Mouse (Mus musculus): ENCODE measurements around the gene Prpf38b.
"Not testable (repeated sequence)": the region's sequence is repeated elsewhere in the genome, so short reads cannot be mapped to it uniquely, and the experiment has no call there.

The Prpf38b gene

DNA sequence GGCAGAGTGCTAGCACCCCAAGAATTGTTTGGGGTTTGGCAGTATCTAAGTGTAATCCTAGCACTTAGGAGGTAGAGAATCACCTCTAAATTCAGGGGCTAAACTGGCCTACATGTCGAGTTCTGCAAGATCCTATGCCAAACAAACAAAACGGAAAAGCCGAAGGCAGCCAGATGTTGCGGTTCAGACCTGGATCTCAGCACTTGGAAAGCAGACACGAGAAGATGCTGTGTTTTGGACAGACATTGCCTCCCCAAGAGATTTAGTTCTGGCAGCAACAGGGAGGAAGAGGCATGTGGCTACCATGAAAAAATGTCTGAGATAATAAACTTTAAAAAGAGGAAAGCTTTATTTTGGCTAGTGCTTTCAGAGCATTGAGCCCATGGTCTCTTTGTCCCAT is 10.8 kb downstream of the Prpf38b start:
- no peak for DNase-seq (ENCODE audit: low spot score in 2 of 2)

DNA sequence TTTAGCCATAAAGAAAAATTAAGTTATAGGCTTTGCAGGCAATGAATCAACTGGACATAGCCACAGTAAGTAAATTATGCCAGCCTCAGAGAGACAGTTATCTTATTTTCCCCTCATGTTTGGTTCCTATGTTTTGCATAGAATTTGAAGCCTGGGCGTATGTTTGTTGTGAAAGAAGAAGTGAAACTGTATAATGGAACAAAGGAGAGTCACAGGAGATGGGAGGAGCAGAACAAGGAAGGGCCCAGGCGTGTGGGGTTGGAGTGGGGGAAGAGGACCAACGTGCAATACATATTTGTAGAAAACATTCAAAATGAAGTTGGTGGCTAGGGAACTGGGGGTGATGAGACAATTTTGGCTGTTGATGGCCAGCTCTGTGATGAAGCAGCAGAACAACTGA is 11.4 kb downstream of the Prpf38b start:
- DNase-seq (ENCODE audit: low spot score in 2 of 2) = no peak

DNA sequence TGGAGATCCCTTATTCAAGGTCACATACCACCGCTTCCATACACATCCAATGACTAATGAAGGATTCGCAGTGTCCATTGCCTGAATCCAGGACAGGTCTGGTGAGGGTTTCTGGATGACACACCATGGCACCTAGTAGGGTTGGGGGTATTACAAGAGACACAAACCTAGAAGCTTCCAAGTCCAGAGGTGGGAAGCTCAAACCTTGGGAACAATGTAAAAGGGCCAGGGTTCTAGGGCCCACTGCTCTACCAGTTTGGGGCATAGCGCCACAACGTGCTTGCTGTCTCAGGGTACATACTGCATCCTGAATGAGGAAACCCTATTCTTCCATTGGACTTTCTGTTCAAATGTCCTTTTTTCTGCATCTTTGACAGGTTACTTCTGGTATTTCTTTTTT is 12.9 kb downstream of the Prpf38b start:
- DNase-seq (ENCODE audit: low spot score in 2 of 2) = no peak

DNA sequence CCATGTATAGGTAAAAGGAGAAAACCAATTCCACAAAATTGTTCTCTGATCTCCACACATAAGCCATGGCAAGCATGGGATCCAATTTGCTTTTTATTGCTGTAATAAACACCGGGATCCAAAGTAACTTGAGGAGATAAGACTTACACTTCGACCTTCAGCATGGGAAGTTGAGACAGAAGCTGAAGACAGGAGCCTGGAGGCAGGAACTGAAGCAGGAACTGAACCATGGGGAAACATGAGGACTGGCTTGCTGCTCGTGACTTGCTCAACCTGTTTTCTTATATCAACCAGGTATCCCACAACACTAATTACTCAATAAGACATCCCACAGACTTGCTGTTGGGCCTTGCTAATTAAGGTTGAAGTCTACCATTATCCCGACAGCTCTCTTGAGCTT is 18.6 kb downstream of the Prpf38b start:
- DNase-seq (ENCODE audit: low spot score in 2 of 2) = no peak

DNA sequence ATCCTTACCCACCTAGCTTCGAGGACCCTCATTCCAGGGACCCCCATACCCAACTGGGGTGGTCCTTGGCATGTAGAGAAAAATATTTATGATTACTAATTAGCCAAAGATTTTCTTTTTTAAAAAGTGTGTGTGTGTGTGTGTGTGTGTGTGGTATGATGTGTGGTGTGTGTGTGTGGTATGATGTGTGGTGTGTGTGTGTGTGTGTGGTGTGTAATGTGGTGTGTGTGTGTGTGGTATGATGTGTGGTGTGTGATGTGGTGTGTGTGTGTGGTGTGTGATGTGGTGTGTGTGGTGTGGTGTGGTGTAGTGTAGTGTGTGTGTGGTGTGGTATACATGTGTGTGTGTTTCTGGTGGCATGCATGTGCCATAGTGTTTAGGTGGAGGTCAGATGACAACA is 19.4 kb downstream of the Prpf38b start:
- DNase-seq (ENCODE audit: low spot score in 2 of 2) = no peak

DNA sequence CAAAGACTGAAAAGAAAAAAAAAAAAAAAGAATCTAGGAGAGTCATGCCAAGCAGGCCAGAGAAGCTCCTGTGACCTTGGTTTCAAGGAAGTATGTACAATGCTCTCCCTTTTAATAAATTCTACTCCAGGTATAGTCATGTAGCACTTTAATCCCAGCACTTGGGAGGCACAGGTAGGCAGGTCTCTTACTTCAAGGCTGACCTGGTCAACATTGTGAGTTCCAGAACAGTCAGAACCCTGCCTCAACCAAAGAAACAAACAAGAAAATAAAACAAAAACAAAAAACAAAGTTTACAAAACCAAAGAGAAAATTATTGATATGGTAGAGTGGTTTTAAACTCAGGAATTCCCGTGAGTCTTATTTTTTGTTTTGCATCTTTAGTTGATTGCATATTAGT is 21.6 kb downstream of the Prpf38b start, which contains the start of gene Fndc7:
Gene Fndc7, minus strand, starts transcription at position 101 of the 400 bp plus-strand sequence.
- no peak for DNase-seq (ENCODE audit: low spot score in 2 of 2)

DNA sequence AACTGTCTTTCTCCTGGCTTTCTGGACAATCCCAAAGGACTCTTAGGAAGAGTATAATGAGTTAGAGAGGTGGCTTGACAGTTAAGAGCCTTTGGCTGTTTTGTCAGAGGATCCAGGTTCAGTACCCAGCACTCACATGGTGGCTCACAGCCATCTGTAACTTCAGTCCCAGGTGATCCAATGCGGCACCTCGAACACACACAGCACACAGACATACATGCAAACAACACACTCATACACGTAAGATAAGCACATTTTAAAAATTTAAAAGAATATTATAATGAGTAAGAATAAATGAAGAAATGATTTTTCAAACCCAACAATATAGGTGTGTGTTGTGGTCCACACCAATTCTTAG is 23.9 kb downstream of the Prpf38b start:
- no peak for DNase-seq (ENCODE audit: low spot score in 2 of 2)

DNA sequence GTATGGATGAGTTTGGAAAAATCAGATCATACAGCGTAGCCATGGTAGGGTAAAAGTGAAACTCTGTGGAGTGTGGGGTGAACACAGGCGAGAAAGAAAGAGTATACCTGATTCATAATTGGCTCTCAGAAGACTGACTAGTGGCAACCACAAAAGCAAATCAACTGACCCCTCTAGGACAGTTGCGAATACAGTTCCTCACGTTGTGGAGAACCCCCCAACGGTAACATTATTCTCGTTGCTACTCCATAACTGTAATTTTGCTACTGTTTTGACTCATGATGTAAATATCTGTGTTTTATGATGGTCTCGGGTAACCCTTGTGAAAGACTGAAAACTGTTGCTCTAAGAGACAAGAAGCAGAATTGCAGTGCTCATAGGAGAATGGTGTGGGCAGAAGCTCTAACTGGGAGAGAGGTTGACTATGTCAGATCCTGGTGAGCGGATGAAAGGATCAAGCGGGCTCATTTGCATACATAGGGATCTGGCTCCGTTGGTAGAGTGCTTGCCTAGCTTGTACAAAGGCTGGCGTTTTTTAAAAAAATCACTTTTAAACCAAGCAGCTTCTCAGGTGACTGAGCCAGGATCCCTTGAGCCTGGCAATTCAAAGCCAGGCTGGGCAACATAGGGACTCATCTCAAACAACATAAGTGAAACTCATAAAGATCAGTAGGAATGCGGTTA is 24.5 kb downstream of the Prpf38b start:
- DNase-seq (ENCODE audit: low spot score in 2 of 2) = no peak

DNA sequence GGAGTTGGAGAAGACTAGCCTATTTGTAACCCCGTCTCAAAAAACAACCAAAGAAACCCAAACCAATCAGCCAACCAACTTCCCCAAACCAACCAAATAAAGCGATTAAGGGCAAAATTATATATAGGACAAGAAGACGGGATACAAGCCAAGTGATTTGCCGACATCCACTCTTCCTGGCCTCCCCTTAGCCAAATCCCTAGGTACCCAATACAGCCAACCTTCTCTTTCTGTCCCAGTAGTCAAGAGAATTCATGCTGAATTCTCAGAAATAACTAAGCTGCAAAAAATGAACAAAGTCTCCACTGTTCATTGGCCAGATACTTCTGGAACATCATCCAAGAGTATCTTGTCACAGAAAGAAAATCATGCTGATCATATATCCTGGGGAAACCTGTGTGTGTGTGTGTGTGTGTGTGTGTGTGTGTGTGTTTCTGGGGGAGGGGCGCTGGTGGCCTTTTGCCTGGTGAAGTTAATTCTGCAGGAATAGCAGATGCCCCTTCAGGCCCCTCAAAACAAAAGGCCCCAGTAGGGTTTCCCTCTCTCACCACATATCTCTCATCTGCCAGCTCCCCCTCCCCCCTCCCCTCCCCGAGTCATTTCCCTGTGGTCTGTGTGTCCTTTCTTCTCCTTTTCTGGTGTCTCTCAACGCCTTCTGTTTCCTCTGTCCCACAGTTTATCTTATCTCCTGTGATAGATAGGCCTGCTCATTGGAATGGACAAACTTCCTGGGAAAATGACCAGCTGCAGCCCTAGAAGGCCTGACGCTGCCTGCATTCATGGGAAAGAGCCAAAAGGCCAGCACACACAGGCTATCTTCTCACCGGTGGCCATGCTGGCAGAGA is 25.6 kb downstream of the Prpf38b start:
- DNase-seq (ENCODE audit: low spot score in 2 of 2) = no peak

DNA sequence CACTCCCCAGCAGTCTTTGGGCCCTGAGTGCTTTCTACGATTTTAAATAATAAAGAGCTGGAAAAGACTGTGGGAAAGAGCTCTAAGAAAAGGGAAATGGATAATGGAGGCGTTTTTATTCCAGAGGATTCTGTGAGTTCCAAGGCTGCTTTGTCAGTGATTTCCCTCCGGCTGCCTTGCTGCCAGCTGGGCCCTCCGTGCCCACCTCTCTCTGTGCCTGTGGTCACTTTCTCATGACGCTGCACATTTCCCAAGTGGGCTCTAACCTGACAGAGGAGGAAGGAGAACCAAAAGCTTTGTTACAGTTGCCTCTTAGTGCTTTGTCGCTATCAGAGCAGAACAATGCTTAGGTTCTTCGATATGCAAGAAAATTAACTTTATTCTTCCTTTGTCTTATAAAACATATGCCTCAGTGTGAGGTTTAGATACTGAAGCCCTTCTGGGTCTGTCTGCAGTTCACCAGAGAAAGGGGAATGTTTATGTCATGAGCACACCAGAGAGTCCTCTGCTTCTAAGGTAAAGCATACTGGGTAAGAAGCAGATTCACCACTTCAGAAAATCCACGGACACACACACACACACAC is 26.7 kb downstream of the Prpf38b start:
- DNase-seq (ENCODE audit: low spot score in 2 of 2) = no peak

DNA sequence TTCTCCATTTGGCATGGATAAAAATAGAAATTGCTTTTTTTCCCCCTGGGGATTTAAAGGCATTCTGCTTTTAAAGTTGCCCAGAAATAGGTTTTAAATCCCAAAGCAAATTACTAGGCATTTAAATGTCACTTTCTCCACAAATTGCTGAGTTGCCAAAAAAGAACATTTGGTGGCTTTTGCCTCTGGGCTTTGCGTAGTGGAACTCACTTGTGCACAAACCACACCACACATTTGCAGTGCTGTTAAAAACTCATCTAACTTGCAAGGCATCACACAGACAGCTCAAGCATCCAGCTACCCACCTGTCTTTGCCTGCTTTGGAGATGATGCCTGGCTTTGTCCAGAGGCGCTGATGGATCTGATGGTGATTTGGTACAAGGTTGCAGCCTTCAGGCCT is 28.5 kb downstream of the Prpf38b start:
- no peak for DNase-seq (ENCODE audit: low spot score in 2 of 2)

DNA sequence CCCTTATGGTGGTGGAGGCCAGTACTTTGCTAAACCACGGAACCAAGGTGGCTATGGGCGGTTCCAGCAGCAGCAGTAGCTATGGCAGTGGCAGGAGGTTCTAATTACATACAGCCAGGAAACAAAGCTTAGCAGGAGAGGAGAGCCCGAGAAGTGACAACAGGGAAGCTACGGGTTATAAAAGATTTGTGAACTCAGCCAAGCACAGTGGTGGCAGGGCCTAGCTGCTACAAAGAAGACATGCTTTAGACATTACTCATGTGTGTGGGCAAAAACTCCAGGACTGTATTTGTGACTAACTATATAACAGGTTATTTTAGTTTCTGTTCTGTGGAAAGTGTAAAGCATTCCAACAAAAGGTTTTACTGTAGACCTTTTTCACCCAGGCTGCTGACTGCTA is 29.7 kb downstream of the Prpf38b start:
- DNase-seq (ENCODE audit: low spot score in 2 of 2) = not testable (repeated sequence)

DNA sequence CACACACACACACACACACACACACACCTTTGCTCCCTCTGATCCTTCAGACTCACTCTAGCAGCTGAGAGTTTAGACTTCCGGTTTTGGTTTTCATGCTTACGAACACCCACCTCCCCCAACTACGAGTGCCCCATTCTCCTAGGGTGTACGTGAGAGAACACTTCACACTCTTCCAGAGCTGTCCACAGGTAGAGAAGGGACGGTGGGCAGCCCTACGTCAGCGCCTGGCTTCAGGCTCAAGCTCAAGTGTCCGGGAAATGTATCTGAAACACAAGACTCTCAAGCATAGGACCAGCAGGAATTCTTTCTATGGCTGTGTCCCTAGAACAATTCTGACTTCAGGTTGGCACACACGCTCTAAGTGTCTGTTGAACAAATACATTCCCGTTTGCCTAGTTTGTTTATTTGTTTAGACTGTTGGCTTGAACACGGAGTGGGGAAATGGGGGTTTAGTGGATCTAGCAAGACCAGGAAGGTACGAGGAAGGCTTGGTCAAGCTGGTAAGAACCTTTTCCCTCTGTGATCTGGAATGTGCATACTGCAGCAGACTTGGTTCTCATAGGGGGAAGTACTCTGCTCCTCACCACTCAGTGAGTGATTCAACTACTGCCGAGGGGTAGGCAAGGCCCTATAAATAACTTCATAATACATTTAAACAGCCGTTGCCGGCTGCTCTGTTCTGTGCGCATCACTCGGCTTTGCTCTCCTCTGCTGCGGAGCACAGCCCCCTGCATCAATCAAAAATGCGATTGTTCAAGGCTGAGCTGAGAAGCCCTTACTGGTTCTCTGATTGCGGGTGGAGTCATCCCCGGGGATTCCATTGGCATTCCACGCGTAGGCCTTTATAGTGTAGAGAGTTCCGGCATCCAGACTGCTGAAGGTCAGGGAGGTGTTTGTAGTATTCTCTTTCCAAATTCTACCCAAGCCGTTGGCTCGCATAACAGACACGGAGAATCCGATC is 30.7 kb downstream of the Prpf38b start:
- no peak for DNase-seq (ENCODE audit: low spot score in 2 of 2)

DNA sequence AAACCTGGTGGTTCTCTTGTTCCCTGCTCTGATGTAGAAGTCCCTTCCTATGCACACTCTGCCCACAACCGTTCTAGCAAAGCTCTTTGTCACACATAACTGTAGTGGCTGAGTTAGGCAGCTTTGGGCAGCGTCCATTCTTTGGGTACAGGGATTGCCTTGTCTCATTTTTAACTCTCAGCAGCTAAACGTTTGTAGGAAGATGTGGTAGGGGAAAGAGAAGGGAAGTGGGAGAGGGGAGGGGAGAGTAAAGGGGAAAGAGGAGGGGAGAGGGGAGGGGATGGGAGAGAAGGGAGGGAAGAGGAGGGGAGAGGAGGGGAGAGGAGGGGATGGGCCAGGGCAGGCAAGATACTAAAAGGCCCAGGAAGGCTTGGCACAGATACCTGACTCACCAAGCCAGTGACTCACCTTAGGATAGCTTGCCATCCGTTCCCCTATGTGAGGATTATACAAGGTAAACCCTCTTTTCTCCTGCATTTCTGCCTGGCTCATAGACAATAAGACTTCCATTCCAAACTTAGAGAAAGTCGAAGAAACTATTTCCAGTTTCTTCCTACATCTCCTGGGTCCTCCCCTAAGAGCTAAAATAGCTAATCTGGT is 31.6 kb downstream of the Prpf38b start:
- no peak for DNase-seq (ENCODE audit: low spot score in 2 of 2)

DNA sequence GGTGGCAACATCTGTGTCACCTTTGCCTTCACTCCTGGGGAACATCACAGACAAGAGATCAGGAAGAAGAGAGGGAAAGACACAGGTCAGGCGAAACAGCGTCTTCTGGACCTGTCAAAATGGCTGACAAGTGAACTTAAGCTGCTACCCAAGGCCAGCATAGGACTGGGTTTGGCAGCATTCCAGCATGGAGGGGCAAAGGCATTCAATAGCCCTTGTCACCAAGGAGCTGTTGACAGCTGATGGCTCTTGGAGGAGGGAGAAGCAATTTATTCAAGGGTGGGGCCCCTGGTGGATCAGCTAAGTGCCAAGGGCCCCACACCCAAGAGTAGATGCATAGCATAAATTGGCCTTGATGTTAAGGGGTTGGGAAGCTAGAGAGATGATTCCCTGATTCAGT is 32.4 kb downstream of the Prpf38b start:
- DNase-seq (ENCODE audit: low spot score in 2 of 2) = no peak

DNA sequence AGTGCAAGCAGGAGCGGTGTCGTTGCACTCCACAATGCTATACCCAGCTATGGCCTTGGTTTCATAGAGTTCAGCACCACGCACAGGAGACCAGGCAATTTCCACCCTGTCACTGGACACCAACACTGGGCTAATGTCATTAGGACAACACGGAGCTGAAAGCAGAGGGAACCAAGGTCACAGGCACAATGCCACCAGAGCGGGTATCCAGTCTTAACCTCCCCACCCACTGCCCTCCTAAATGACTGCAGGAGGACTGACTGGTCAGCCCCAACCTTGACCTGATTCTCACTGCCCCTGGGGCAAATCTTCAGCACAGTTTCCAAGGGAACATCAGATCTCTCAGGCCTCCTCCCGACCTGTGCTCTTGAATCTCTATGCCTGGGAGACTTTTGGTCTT is 40.9 kb downstream of the Prpf38b start:
- no peak for DNase-seq (ENCODE audit: low spot score in 2 of 2)

DNA sequence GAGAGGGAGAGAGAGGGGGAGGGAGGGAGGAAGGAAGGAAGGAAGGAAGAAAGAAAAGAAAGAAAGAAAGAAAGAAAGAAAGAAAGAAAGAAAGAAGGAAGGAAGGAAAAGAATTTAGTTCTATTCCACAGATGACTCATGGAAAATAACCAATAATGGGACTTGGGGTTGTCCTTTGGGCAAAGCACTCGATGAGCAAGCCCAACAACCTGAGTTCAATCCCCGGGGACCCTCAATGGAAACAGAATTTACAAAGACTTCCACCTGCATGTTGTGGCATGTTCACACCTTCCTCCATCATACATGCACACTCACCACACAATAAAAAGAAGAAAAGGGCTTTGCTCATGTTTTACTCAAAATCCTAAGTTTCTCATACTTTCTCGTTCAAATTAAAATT is 44.1 kb downstream of the Prpf38b start:
- DNase-seq (ENCODE audit: low spot score in 2 of 2) = no peak

DNA sequence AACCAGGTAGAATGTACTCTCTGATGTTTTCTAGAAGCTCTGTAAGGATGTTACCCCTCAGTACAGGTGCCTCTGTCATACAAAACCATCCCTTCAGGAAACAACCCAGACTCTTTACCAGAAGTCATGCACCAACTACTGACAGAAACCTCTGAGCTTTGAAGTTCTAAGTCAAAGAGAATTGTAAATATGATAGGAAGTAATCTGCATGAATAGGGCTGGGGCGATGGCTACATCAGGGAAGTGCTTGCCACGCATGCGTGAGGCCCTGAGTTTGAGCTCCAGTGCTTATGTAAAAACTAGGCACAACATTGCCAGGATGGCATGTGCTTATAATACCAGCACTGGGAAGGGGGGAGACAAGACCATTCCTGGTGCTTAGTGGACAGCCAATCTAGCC is 45.9 kb downstream of the Prpf38b start:
- DNase-seq (ENCODE audit: low spot score in 2 of 2) = no peak

DNA sequence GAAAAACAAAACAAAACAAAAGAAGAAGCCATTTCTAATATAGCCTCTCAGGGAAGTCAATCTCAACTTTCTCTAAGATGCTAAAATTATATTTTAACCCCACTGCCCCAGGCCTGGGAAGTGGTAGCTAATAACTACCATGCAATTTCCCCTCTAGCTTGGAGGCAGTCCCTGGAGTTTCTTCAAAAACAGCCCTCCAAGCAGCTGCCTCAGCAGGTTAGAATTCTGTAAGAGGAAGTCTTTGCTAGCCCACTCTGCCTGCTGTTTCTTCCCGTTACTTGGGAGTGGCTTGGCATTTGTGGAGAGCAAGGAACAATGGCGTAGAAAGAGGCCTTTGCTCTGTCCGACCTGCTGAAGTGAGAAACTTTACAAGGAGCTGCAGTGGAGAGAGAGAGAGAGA is 46.4 kb downstream of the Prpf38b start:
- DNase-seq (ENCODE audit: low spot score in 2 of 2) = no peak

DNA sequence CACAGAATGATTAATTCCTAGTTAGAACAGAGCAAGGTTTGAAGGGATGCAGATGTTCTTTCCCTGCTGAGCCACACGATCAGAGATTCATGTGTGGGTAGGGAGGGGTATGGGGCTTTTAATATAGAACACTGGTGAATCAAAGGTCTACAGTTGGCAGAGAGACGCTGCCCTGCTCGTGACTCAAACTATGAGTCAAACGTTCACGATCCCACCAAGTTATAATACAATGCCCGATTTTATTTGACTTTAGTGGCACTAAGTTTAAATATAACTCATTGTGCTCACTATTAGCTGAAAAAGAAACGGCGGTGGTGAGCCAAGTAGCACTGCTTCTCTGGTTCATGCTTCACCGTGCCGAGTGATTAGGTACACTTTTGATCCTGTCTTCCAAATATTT is 48.4 kb downstream of the Prpf38b start:
- no peak for DNase-seq (ENCODE audit: low spot score in 2 of 2)

DNA sequence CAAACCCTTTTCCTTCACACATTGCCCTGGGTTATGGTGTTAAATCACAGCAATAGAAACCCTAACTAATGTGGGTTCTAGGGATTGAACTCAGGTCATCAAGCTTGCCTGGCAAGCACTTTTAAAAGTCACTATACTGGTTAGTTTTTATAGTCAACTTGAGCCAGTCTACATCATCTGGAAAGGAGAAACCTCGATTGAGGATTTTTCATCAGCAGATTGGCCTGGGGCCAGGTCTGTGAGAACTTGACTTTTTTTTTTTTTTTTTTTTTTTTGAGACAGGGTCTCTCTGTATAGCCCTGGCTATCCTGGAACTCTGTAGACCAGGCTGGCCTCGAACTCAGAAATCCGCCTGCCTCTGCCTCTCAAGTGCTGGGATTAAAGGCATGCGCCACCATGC is 49.2 kb downstream of the Prpf38b start:
- not testable (repeated sequence) for DNase-seq (ENCODE audit: low spot score in 2 of 2)
